Mouse (Mus musculus): ENCODE data around the gene Zyx.

DNA sequence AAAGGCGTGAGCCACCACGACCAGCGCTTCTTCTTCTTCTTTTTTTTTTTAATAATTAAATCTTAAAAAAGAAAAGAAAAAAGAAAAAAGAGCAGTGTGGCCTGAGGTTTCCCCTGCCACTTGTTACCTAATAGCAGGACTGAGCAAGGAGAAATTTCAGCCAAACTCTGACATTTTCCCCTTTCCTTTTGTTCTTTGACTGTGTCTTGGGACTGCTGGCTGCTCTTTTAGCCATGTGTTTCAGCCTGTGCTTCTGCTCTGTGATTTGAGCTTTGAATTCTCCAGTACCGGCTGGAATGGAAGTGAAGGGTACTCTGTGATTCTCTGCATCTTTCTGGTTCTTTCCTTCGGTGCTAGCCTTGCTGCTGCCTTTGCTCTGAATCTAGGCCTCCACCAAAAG, 33.9 kb downstream of the Zyx start:
- TF ChIP-seq CTCF (IDR thresholded peaks at IDR 0.05; ENCODE audit: extremely low read depth, insufficient read length, insufficient replicate concordance, low read depth, low read length) (no peak), POLR2A (IDR thresholded peaks at IDR 0.05; ENCODE audit: low read depth, low read length) (no peak)
